Mouse (Mus musculus) liver, embryonic 14.5 days (tissue): ENCODE data around the gene Itgb6.

ENCODE experiments used
- CTCF ChIP-seq: IDR thresholded peaks from 2 replicates; pipeline ENCODE4 v1.5.1; 2016; ENCODE audit warnings: antibody characterized with exemption, low read depth, control low read depth
- EP300 ChIP-seq: IDR thresholded peaks from 2 replicates; pipeline ENCODE4 v1.6.1; 2016; ENCODE audit warnings: antibody characterized with exemption, low read depth

DNA sequence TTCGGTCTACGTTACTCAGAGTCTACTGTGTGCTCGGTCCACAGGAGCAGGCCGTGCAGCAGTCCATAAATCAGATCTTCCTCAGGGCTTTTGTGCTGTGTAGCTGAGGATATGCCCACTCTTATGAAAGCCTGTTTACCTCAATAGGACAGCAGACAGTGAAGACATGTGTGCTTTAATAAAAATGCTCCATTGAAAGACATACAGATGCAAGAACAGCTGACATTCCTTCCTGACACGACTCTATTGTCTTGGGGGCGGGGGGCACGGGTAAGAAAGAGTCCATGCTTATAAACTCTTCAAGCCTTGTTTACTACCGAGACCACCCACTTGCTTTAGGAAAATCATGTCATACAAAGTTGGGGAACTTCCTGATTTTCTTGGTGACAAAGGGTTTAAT is 44.0 kb upstream of the Itgb6 start:
- TF ChIP-seq CTCF (no peak), EP300 (no peak)
